Mouse (Mus musculus) frontal cortex, postnatal 25 days (tissue): ENCODE measurements at regions not wholly inside any gene's neighbourhood (a gene's known extent, or its start where the extent isn't known, plus 50 kb on each side); places are given as distances from the start of the nearest gene placed in this dataset.
A peak's percentile ranks its signal among the peaks of the same experiment; 100 is the strongest.

Experiments
- DNase-seq, 2 experiments: peaks; one replicate each; pipeline ENCODE4 v3.0.0; 2022; ENCODE audit warnings: low spot score in 2 of 2

- DNase-seq: no peak
Observed at GRCm38 (mm10) chr2:149467801-149468200, 62.9 kb downstream of the Cst10 start.

- no peak for DNase-seq
Observed at GRCm38 (mm10) chr2:149472411-149472810, 67.6 kb downstream of the Cst10 start.

DNA sequence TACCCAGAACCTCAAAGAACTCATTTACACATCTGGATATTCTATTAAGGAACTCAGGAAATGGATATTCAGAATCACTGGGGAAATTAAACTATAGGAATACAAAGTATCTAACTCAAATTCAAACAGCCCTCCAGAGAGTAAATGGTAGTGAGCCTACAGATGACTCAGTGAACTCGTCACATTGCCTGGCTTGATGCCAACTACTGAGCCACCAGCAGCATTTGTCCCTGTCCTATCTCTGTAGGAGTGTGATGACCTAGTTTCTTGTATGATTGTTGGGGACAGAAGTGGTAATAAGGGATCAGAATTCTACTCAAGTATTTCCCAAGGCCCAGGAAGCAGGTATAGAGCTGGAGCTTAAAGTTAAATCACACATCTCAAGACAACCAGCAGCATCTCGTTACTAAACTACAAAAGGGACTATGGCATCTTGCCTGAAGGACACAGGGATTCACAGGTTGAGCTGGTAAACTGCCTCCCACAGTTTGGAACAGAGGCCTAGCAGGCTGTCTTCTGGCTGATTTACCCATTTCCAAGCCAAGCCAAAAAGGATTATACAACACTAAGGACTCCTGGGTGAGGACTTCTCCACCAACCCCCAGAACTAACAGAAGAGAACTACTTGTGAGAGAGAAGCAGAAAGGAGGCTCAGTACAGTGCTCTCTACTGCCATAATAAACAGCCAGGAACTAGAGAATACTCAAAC lies 88.6 kb downstream of the Cst10 start:
- peak in 1 of 2 experiments; percentile 10 for DNase-seq

GRCm38 (mm10) chr2:149512870-149513269 lies 108.0 kb downstream of the Cst10 start:
- no peak for DNase-seq

DNA sequence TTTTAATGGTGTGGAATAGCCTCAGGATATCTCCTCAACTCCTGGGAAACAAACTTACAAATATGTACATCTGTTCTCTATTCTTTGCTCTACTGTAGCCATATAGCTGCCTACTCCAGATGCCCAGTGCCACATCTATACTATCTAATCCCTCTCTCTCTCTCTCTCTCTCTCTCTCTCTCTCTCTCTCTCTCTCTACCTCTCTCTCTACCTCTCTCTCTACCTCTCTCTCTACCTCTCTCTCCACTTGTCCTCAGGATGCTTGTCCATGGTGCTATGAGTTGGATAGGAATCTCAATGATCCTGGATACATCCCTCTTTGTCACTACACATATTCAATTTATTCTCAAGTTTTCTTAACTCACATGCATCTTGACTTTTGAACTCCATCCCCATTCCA lies 119.6 kb downstream of the Cst10 start:
- no peak for DNase-seq

DNA sequence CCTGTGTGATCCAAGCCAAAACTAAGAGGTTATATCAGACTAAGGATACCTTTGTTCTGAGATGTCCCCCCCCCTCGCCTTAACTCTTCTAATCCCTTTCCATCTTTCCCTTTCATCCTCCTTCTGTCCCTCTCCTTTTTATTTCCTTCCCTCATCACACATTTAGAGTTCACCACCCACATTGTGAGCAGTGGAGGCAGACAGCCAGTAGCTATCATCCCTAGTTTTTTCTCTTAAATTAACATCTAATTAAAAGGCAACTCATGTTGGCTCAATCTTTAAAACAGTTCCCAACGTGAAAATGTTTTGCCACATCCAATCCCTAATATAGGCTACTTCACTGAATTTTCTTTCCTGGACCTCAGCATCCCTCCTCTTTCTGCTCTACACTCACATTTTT lies 138.0 kb downstream of the Cst10 start:
- no peak for DNase-seq

- no peak for DNase-seq
Observed at GRCm38 (mm10) chr2:149545708-149546107, 140.9 kb downstream of the Cst10 start.

GRCm38 (mm10) chr2:149546639-149547200 lies 141.9 kb downstream of the Cst10 start:
- no peak for DNase-seq

DNA sequence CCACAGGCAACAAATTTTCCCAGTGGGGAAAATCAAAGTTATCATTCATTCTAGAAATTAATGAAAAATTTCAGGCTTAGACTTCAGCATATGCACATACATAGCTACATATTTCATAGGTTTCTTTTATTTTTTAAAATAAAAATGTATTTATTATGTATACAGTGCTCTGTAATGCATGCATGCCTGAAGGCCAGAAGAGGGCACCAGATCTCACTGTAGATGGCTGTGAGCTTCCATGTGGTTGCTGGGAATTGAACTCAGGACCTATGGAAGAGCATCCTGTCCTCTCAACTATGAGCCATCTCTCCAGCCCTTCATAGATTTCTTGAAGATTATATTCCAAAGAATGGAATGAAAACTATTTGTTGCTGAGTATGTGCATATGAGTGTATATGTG lies 150.4 kb downstream of the Cst10 start:
- no peak for DNase-seq

DNA sequence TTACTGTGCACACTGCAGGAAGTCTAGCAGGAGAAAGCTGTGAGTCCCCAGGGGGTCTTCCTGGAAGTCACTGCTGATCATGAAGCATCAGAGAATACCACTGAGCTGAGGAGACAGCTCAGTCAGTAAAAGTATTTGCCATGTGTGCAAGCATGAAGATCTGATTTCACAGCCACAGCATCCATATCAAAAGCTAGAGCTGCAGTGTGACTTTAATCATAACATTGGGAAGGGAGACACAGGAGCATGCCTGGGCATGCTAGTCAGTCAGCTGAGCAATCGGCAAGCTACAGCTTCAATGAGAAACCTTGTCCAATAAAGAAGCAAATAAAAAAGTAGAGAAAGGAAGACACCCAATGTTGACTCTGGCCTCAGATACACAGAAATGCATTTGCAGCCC lies 168.9 kb downstream of the Cst10 start:
- DNase-seq: no peak

DNA sequence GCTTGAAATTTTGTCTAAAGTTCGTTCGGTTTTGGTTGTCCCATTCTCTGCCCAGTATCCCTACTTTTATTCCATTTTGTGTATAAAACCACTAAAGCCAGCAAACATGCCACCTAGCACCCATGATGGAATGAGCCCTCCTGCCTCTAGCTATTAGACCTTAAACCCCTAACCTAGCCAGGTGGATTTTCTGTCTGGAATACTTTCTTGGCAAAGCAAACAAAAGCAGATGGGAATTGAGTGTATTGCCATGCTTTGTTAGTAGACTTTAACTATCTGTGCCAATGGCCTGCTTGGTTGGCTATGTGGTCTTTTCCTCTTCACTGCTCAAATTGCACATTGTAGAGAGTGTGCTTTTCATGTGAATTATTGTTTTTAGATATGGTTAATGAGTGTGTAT lies 197.7 kb downstream of the Cst10 start:
- no peak for DNase-seq

DNA sequence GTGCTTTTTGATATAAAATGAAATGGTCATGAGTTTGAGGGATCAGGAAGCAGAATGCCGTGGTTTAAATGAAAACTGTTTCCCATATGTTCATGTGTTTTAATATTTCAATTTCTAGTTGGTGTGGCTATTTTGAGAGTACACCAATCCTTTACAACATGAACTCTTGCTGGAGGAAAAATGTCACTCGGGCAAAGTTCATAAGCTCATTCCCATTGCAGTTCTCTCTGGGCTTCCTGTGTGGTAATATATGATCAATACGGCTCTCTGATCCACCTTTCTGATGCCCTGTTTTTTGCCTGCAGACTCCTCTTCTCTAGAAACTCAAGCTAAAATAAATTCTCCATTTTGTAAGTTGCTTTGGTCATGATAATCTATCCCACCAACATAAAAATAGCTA lies 208.5 kb downstream of the Cst10 start:
- DNase-seq: no peak

GRCm38 (mm10) chr2:149614078-149614939 lies 209.5 kb downstream of the Cst10 start:
- DNase-seq: no peak

DNA sequence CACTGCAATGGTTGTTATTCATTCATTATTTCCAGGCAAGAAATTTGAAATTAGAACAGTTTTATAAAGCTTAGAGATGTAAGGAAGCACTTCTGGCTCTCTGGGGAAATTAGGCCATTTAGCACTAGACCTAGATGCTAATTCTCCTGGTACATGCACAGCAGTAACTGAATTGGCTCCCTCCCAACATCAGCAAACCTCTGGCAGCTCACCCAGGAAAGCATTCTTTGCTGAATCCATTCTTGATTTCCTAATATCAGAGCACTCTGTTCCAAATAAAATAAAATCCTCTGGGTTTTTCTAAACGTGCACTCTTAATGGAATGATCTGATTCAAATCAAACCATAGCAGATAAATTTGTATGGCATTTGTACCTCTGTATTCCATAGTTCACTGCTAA lies 203.4 kb upstream of the Syndig1 start:
- DNase-seq: no peak

GRCm38 (mm10) chr2:149641207-149641606 lies 187.8 kb upstream of the Syndig1 start:
- no peak for DNase-seq

DNA sequence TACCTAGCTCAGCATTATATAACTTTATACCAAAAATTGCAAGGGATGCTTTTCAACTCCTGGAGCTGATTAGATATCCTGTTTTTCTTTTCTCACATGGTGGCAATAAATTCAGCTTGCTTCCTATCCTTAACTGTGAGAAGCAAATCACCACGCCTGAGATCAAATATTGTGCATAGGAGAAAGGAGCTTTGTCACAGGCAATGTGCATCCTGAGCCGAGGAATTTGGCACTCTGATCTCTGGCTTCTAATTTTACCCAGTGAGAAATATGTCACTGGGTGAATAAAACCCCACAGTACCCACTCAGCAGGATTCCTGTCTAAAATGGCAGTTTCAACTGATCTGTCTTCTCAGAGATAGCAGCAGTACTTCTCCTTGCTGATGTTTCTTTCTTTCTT lies 177.2 kb upstream of the Syndig1 start:
- DNase-seq: no peak

- no peak for DNase-seq
Observed at GRCm38 (mm10) chr2:149661086-149661485, 167.9 kb upstream of the Syndig1 start.

GRCm38 (mm10) chr2:149664377-149664776 lies 164.6 kb upstream of the Syndig1 start:
- no peak for DNase-seq

DNA sequence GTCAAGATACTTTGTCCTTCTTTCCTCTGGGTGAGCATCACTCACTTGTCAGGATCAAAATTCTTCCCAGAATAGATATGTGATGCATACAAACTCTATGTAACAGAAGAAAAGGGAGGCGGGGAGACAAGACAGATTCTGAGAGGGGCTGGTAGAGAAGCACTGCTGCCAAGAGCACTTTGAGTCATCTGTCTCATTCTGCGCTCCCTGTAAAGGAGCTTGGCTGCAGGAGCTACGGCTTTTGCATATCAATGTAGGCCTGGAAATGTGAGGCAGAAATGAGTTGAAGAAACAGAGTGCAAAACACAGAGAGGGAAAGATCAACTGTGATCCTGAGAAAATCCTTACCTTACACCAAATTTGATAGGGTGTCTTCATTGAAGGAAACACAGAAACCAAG lies 162.6 kb upstream of the Syndig1 start:
- peak; percentile 5 to 23 for DNase-seq

GRCm38 (mm10) chr2:149671870-149672269 lies 157.1 kb upstream of the Syndig1 start:
- DNase-seq: no peak

DNA sequence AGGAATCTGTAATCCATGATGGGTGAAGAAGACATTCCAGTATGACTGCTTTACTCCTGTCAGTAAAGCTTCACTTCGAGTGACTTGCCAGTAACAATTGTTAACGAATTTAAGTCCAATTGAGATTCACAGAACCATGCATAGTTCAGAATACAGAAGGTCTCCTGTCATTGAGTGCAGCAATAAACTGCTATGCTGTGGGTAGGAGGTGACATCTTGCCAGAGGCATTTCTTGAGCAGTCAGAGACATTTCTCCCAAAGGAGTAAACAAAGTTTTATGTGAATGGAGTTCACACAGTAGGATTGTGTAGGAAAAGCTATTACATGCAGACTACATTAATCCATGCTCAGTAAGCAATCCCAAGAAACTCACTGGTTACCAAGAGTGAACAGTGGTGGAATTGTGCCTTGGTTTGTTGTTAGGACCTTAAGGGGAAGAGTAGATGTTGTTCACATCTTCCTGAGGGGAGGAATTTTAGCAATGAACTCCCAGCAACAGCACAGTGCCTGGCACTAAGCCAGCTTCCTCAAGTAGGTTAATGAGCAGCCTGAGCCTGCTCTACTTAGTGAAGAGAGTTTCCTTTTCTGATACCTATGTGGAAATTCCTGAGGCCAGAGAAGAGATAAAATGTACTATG lies 149.1 kb upstream of the Syndig1 start:
- DNase-seq: no peak

DNA sequence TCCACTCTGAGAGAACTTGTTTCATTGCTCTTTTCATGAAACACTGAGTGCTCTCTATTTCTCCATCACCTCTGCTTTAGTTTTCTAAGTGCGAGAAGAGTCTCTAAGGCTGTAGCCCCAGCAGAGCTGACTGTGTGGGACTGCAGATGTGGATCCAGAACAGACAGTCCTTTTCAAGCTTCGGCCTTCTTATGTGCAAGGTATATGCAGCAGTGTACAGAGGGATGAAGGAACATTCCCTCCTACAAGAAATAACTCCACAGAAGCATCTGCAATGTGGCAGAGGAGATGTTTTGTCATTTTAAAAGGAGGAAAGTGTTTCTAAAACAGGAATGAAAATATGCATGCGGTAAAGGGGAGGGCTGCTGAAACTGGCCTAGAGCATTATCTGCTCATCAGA lies 106.7 kb upstream of the Syndig1 start:
- DNase-seq: no peak
